Mouse (Mus musculus): ENCODE results near the gene Ccdc15. TPM values are rescaled to one million over a fixed set of nuclear protein-coding genes. Genes with fewer than 3 reads are reported as not detected.
"Not testable (repeated sequence)": the region's sequence is repeated elsewhere in the genome, so short reads cannot be mapped to it uniquely, and the experiment has no call there.

Ccdc15 gene
- polyA plus RNA-seq, 1 experiment from 2014 or later, result 10.2 TPM

DNA sequence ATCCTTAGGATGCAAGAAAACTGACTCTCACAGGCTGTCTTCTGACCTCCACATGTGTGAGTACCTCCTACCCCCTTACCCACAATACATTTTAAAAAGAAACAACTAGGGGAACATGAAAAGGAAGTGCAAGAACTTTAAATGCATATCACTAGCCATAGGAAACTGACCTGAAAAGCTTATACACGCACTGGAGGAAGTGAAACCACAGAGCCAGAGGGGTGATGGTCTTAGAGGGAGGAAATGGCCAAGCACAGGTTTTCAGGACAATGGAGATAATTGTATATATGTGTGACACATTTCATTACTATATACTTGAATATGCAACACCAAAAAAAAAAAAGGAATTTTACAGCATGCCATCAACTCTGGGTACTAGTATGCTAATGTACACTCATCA, 46.5 kb downstream of the Ccdc15 start:
- 93% methylated on average over 1 of the region's 1 CpGs for WGBS
- no peak overlapping the region for H3K9ac ChIP-seq (ENCODE audit: low read depth, low read length)
- no peak overlapping the region for H3K4me3 ChIP-seq (ENCODE audit: low read depth, low read length)
- ATAC-seq (ENCODE audit: low FRiP score) (no peak), DNase-seq (ENCODE audit: low spot score) (no peak)
- no peak overlapping the region for H3K27ac ChIP-seq (ENCODE audit: low read depth, low read length)
- no peaks in the 10 kb centered on the region for H3K27me3 ChIP-seq (ENCODE audit: control insufficient read depth, insufficient read depth, low read length)
- no peak overlapping the region for H3K4me2 ChIP-seq (replicated peaks; ENCODE audit: low read depth, low read length)
- H3K36me3 ChIP-seq (ENCODE audit: control insufficient read depth, insufficient read depth, low read length), result no peaks in the 10 kb centered on the region
- no peaks in the 10 kb centered on the region for H3K4me1 ChIP-seq (replicated peaks; ENCODE audit: control insufficient read depth, insufficient read depth, low read length)
- H3K9me3 ChIP-seq (ENCODE audit: control insufficient read depth, low read length), result no peaks in the 10 kb centered on the region

DNA sequence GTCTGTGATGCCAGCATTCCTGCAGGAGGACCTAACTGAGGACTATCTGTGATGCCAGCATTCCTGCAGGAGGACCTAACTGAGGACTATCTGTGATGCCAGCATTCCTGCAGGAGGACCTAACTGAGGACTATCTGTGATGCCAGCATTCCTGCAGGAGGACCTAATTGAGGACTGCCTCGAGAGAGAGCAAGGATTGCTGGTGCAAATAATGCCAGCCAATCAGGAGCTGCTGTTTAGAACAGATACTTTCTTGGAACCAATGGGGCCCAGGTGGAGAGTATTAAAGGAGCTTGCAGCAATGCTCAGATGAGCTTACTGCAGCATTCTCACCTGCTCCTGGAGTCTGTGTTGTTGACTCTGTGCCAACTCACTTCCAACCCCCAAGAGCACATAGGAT, 47.7 kb downstream of the Ccdc15 start:
- ATAC-seq (ENCODE audit: low FRiP score); H3K9ac ChIP-seq (ENCODE audit: low read depth, low read length); H3K27ac ChIP-seq (ENCODE audit: low read depth, low read length); H3K4me2 ChIP-seq (replicated peaks; ENCODE audit: low read depth, low read length); H3K27me3 ChIP-seq (ENCODE audit: control insufficient read depth, insufficient read depth, low read length); H3K9me3 ChIP-seq (ENCODE audit: control insufficient read depth, low read length); DNase-seq (ENCODE audit: low spot score); H3K4me1 ChIP-seq (replicated peaks; ENCODE audit: control insufficient read depth, insufficient read depth, low read length); H3K36me3 ChIP-seq (ENCODE audit: control insufficient read depth, insufficient read depth, low read length); H3K4me3 ChIP-seq (ENCODE audit: low read depth, low read length): not testable (repeated sequence)
- WGBS, result 67% methylated on average over 1 of the region's 1 CpGs

DNA sequence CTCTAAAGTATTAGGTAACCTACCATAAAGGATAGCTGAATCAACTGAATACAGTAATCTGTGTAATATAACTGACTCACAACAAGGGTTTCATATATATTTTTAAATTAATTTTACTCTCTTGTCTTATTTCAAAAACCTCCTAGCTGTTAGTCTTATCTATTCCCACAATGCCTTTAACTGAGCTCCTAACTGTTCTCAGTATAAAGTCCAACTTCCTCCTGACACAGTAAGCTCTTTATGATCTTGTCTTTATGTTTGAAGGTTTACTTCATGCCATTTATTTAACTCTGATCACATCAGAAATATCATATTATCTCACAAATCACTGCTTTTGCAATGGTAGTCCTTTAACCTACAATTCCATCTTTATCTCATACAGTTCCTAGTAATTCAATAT, 52.6 kb downstream of the Ccdc15 start:
- Histone ChIP-seq H3K4me3 (ENCODE audit: low read depth, low read length) (no peak overlapping the region), H3K9me3 (ENCODE audit: control insufficient read depth, low read length) (no peaks in the 10 kb centered on the region), H3K4me2 (replicated peaks; ENCODE audit: low read depth, low read length) (no peak overlapping the region), H3K4me1 (replicated peaks; ENCODE audit: control insufficient read depth, insufficient read depth, low read length) (no peaks in the 10 kb centered on the region), H3K27ac (ENCODE audit: low read depth, low read length) (no peak overlapping the region), H3K36me3 (ENCODE audit: control insufficient read depth, insufficient read depth, low read length) (no peaks in the 10 kb centered on the region), H3K27me3 (ENCODE audit: control insufficient read depth, insufficient read depth, low read length) (no peaks in the 10 kb centered on the region), H3K9ac (ENCODE audit: low read depth, low read length) (no peak overlapping the region)
- ATAC-seq (ENCODE audit: low FRiP score) (no peak), DNase-seq (ENCODE audit: low spot score) (no peak)

DNA sequence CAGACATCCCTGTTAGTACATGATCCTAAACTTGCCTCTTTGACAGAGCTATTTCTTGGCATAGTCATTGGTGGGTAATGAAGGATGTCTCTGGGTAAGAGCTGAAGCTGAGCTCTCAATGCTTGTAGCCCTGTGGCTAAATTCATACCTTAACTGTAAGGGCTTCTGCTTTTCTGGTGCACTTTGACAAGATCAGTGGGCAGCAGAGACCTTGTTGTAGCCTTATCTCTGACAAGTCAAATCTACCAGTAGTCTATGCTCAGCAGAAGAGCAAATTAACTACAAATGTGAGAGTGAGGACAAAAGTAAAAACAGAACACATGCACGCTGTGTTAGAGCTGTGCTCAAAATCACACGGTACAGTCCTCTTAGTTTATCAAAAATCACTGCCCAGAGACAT, 81.6 kb downstream of the Ccdc15 start:
- Histone ChIP-seq H3K36me3 (ENCODE audit: control insufficient read depth, insufficient read depth, low read length) (no peaks in the 10 kb centered on the region), H3K4me2 (replicated peaks; ENCODE audit: low read depth, low read length) (no peak overlapping the region), H3K4me1 (replicated peaks; ENCODE audit: control insufficient read depth, insufficient read depth, low read length) (no peaks in the 10 kb centered on the region), H3K9me3 (ENCODE audit: control insufficient read depth, low read length) (no peaks in the 10 kb centered on the region), H3K27ac (ENCODE audit: low read depth, low read length) (no peak overlapping the region), H3K9ac (ENCODE audit: low read depth, low read length) (no peak overlapping the region), H3K4me3 (ENCODE audit: low read depth, low read length) (no peak overlapping the region), H3K27me3 (ENCODE audit: control insufficient read depth, insufficient read depth, low read length) (no peaks in the 10 kb centered on the region)
- WGBS, result 89% methylated on average over 2 of the region's 2 CpGs
- no peak for DNase-seq (ENCODE audit: low spot score)
- ATAC-seq (ENCODE audit: low FRiP score), result no peak

DNA sequence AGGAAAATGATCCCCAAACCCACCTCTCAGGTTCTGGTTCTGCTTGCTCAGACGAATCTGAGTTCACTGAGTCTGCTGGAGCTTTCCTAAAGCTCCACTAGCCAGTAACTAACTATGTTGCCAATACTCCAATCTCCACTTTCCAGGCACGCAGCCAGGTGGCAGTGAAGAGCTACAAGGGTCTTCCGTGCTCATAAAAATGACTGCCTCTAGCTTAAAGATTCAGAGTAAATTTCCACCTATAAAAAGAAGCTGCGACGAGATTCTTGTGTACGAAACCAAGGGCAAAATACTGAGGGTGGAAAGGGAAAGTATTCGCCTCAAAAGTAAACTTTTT, 92.4 kb downstream of the Ccdc15 start:
- Histone ChIP-seq H3K4me1 (replicated peaks; ENCODE audit: control insufficient read depth, insufficient read depth, low read length) (no peaks in the 10 kb centered on the region; the same call in 1 of the 2 replicates), H3K4me2 (replicated peaks; ENCODE audit: low read depth, low read length) (peak overlapping the region; percentile 77), H3K9ac (ENCODE audit: low read depth, low read length) (no peak overlapping the region), H3K27me3 (ENCODE audit: control insufficient read depth, insufficient read depth, low read length) (peaks cover 2% of the 10 kb centered on the region; the same call in 1 of the 2 replicates), H3K9me3 (ENCODE audit: control insufficient read depth, low read length) (no peaks in the 10 kb centered on the region), H3K27ac (ENCODE audit: low read depth, low read length) (no peak overlapping the region), H3K4me3 (ENCODE audit: low read depth, low read length) (peak overlapping the region; percentile 34), H3K36me3 (ENCODE audit: control insufficient read depth, insufficient read depth, low read length) (no peaks in the 10 kb centered on the region)
- DNase-seq (ENCODE audit: low spot score) (peak; percentile 73), ATAC-seq (ENCODE audit: low FRiP score) (peak; percentile 26)
- WGBS, result 45% methylated on average over 7 of the region's 7 CpGs

DNA sequence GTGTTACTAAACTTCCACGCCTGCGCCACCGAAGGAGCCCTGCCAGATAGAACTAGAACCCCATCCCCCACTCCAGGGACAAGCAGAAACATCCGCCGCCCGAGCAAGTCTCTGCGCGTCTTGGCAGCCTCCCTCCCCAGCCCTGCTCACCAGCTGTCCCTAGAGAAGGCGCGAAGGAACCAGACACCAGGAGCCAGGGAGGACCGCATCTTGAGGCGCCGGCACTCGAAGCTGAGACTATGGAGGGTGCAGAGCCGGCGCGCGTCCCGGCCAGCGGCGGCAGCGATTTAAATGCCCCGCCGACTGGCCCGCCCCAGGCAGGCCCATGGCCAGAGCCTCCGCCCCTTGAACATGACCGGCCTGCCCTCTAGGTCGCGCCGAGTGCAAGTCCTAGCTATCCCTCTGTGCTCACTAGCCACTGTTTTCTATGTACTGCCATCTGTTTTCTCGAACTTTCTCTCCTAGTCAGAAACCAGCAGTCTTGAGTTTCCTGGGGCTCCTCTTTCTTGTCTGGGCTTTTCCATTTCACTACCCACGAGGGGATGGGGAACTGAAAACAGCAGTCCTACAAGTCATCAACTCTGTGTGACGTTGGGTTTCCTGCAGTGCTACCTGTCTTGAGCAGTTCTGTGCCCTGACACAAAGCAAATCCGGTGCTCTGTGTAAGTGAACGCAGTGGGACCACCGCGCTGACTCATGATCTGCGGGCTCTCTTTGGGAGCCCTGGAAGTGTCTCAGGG, 92.9 kb downstream of the Ccdc15 start, which contains the start of gene Slc37a2:
Slc37a2 (minus strand) TSS at position 590 of the 740 bp plus-strand sequence.
- DNase-seq (ENCODE audit: low spot score), result peak; percentile 64
- Histone ChIP-seq H3K27me3 (ENCODE audit: control insufficient read depth, insufficient read depth, low read length) (peaks cover 2% of the 10 kb centered on the region; the same call in 1 of the 2 replicates), H3K4me2 (replicated peaks; ENCODE audit: low read depth, low read length) (peak within 1 kb of the TSS; percentile 77), H3K4me3 (ENCODE audit: low read depth, low read length) (peak within 1 kb of the TSS; percentile 34), H3K27ac (ENCODE audit: low read depth, low read length) (no peak within 1 kb of the TSS), H3K9me3 (ENCODE audit: control insufficient read depth, low read length) (no peaks in the 10 kb centered on the region), H3K36me3 (ENCODE audit: control insufficient read depth, insufficient read depth, low read length) (no peaks in the 10 kb centered on the region), H3K9ac (ENCODE audit: low read depth, low read length) (peak within 1 kb of the TSS; percentile 54), H3K4me1 (replicated peaks; ENCODE audit: control insufficient read depth, insufficient read depth, low read length) (no peaks in the 10 kb centered on the region; the same call in 1 of the 2 replicates)
- 4% methylated on average over 38 of the region's 38 CpGs for WGBS
- ATAC-seq (ENCODE audit: low FRiP score), result peak; percentile 72

DNA sequence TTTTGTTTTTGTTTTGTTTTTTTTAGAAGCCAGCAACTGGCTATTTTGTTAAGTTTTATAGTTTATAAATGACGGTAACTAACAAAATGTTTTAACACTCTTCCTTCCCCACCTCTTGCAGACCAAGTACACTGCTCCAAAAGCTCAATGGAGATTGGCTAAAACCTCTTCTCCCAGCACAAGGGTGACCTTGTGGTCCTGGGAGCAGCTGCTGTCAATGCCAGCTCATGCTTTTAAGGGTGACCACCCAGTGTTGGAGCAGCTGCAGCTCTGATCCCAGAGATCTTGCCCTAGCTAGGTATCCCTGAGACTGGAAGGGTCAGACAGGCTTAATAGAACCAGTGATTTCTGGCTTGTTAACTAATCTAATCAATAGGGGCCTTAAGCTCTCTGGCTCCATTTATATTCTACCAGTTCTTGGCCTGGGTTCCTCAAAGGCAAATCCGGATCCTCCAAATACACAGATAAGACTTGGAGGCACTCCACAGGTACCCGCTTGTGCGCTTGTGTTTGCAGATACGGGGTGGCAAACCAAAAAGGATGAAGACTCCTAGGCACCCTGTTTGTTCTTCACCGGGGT, 93.6 kb downstream of the Ccdc15 start:
- ATAC-seq (ENCODE audit: low FRiP score) (peak; percentile 22; the same call in 1 of the 2 replicates), DNase-seq (ENCODE audit: low spot score) (peak; percentile 20)
- Histone ChIP-seq H3K4me3 (ENCODE audit: low read depth, low read length) (peak overlapping the region; percentile 34; the same call in 1 of the 2 replicates), H3K9me3 (ENCODE audit: control insufficient read depth, low read length) (no peaks in the 10 kb centered on the region), H3K27ac (ENCODE audit: low read depth, low read length) (no peak overlapping the region), H3K36me3 (ENCODE audit: control insufficient read depth, insufficient read depth, low read length) (no peaks in the 10 kb centered on the region), H3K27me3 (ENCODE audit: control insufficient read depth, insufficient read depth, low read length) (peaks cover 2% of the 10 kb centered on the region; the same call in 1 of the 2 replicates), H3K9ac (ENCODE audit: low read depth, low read length) (no peak overlapping the region; the same call in 1 of the 2 replicates), H3K4me2 (replicated peaks; ENCODE audit: low read depth, low read length) (peak overlapping the region; percentile 77), H3K4me1 (replicated peaks; ENCODE audit: control insufficient read depth, insufficient read depth, low read length) (no peaks in the 10 kb centered on the region; the same call in 1 of the 2 replicates)
- 19% methylated on average over 6 of the region's 6 CpGs for WGBS

DNA sequence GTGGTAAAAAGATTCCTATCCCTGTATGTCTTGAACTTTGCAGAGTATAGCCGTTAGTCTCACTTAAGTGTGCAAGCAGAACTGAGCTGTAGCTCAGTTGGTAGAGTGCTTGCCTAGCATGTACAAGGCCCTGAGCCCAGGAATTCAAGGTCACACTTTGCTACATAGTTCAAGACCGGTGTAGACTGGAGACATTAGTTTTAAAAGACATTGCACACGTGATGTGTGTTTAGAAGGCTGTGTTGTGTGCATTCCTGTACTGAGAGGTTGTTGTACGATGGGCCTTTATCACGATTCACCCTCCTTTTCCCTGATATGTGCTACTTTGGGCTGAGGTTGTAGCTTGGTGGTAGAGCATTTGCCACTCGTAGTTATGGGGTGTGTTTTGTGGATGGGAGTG, 97.6 kb downstream of the Ccdc15 start:
- no peaks in the 10 kb centered on the region; the same call in 1 of the 2 replicates for H3K4me1 ChIP-seq (replicated peaks; ENCODE audit: control insufficient read depth, insufficient read depth, low read length)
- no peak for DNase-seq (ENCODE audit: low spot score)
- H3K9me3 ChIP-seq (ENCODE audit: control insufficient read depth, low read length), result no peaks in the 10 kb centered on the region
- ATAC-seq (ENCODE audit: low FRiP score), result no peak
- no peaks in the 10 kb centered on the region for H3K36me3 ChIP-seq (ENCODE audit: control insufficient read depth, insufficient read depth, low read length)
- H3K9ac ChIP-seq (ENCODE audit: low read depth, low read length), result no peak overlapping the region
- no peak overlapping the region for H3K4me2 ChIP-seq (replicated peaks; ENCODE audit: low read depth, low read length)
- peaks cover 2% of the 10 kb centered on the region; the same call in 1 of the 2 replicates for H3K27me3 ChIP-seq (ENCODE audit: control insufficient read depth, insufficient read depth, low read length)
- no peak overlapping the region for H3K4me3 ChIP-seq (ENCODE audit: low read depth, low read length)
- H3K27ac ChIP-seq (ENCODE audit: low read depth, low read length), result no peak overlapping the region
- WGBS, result 91% methylated on average over 6 of the region's 6 CpGs

- ATAC-seq (ENCODE audit: low FRiP score) (no peak), DNase-seq (ENCODE audit: low spot score) (no peak)
- Histone ChIP-seq H3K4me1 (replicated peaks; ENCODE audit: control insufficient read depth, insufficient read depth, low read length) (no peaks in the 10 kb centered on the region), H3K27ac (ENCODE audit: low read depth, low read length) (no peak overlapping the region), H3K4me3 (ENCODE audit: low read depth, low read length) (no peak overlapping the region), H3K9ac (ENCODE audit: low read depth, low read length) (no peak overlapping the region), H3K4me2 (replicated peaks; ENCODE audit: low read depth, low read length) (no peak overlapping the region), H3K9me3 (ENCODE audit: control insufficient read depth, low read length) (no peaks in the 10 kb centered on the region), H3K36me3 (ENCODE audit: control insufficient read depth, insufficient read depth, low read length) (no peaks in the 10 kb centered on the region), H3K27me3 (ENCODE audit: control insufficient read depth, insufficient read depth, low read length) (peaks cover 2% of the 10 kb centered on the region; the same call in 1 of the 2 replicates)
- WGBS, result 94% methylated on average over 3 of the region's 3 CpGs
These were observed 98.3 kb downstream of the Ccdc15 start for GRCm38 (mm10) chr9:37249976-37250375.

All from hindbrain, embryonic 11.5 days (tissue).